Mouse (Mus musculus): Measurements from ENCODE around the gene Znrf4.

DNA sequence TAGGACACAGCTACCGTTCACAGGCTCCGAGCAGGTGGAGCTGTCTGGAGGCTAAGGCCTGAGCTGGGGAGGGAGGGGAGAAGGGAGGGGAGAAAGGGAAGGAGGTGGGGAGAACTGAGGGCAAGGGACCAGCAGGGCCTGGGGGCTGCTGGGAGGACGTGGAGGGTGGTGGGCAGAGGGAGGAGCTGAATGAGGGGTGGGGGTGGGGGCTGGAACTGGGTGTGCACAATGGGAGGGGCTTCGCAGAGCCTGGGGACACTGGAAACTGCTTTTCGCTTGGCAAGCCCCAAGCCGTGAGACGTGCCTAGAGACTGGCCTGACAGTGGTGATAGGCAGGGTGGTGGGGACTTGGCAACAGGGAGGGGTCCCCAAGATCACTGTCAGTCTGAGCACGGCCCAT, 43.0 kb downstream of the Znrf4 start:
- TF ChIP-seq CTCF (IDR thresholded peaks at IDR 0.05; ENCODE audit: low read depth, low read length), result no peak
- TF ChIP-seq EP300 (IDR thresholded peaks at IDR 0.05; ENCODE audit: insufficient read depth, low read depth, low read length), result peak; percentile 53; the same call in 1 of the 2 replicates
